ENCODE assay signal across 12 mouse cellular contexts in the genomic region with DNA sequence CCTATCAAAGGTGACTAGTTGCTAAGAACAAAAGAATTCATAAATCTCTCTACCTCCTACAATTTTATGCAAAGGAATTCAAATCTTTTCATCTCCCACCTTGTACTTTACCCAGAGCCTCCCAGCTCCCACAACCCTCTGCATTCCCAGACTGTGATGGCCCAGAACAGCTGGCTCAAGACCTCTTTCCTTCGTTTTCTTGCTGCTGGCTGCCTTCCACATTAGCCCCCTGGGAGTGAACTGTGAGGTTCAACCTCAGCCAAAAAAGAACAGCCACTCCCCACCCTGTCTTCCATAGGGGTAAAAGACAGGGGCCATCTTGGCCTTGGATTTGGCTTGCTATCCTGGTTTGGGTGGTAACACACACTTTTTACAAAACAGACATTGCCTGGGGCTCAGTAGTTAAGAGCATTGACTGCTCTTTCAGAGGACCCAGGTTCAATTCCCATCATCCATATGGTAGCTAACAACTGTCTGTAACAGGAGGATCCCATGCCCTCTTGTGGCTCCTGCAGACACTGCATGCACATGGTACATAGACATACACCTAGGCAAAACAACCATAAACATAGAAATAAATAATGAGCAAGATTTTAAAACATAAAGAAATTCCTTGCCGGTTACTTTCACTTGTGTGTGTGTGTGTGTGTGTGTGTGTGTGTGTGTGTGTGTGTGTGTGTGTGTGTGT. TPM values are rescaled to one million over a fixed set of nuclear protein-coding genes. Genes with fewer than 3 reads are reported as not detected.
DNase-seq lines count a peak whose midpoint lies in the region; ATAC-seq and TF ChIP-seq lines count a peak whose summit lies in the region.
"Had no signal": no experiment of that assay in that cellular context is flagged by ENCODE, and none has a peak within 500 bp of the region (broad histone marks: within the 10 kb centered on the region; RNA-seq: fewer than 3 reads in every experiment).

No protein-coding gene starts in this region.

- ATAC-seq in cerebellum, adult (ENCODE audit: insufficient number of reproducible peaks, low FRiP score, low TSS enrichment): no peak
- ATAC-seq in kidney, embryonic 14.5 days (ENCODE audit: low FRiP score, low TSS enrichment): no peak

- H3K4me2 ChIP-seq in kidney, embryonic 14.5 days (replicated peaks; ENCODE audit: low read depth, low read length): no peak overlapping the region
- H3K4me2 ChIP-seq: embryonic facial prominence, embryonic 15.5 days; neural tube, embryonic 12.5 days had no signal

- no peak overlapping the region for H3K27ac ChIP-seq in kidney, embryonic 14.5 days (ENCODE audit: low read depth, low read length)
- peak overlapping the region; percentile 40; the same call in 1 of the 2 replicates for H3K27ac ChIP-seq in gastrocnemius, adult 2 months
- H3K27ac ChIP-seq: embryonic facial prominence, embryonic 15.5 days; neural tube, embryonic 12.5 days had no signal

- no peaks in the 10 kb centered on the region for H3K36me3 ChIP-seq in kidney, embryonic 14.5 days (ENCODE audit: control insufficient read depth, insufficient read depth, low read length)
- H3K36me3 ChIP-seq: embryonic facial prominence, embryonic 15.5 days; neural tube, embryonic 12.5 days had no signal

- H3K4me1 ChIP-seq in kidney, embryonic 14.5 days (ENCODE audit: control insufficient read depth, insufficient read depth, low read length): peaks cover 25% of the 10 kb centered on the region

- H3K4me3 ChIP-seq in kidney, embryonic 14.5 days (ENCODE audit: low read length): no peak overlapping the region
- no peak overlapping the region for H3K4me3 ChIP-seq in gastrocnemius, adult 2 months
- H3K4me3 ChIP-seq: embryonic facial prominence, embryonic 15.5 days; neural tube, embryonic 12.5 days had no signal

- intact Hi-C loops in gastrocnemius, adult 2 months (cut with DNase I): loop anchor here (5.0 kb wide), 1 partner anchor 33 kb away; the partner anchor contains the start of gene Tmem185b

- no peak overlapping the region for H3K9ac ChIP-seq in kidney, embryonic 14.5 days (ENCODE audit: low read depth, low read length)
- H3K9ac ChIP-seq: embryonic facial prominence, embryonic 15.5 days; neural tube, embryonic 12.5 days had no signal

- TF ChIP-seq CTCF in gastrocnemius, adult 2 months (IDR thresholded peaks at IDR 0.05): peak; percentile 46

- H3K27me3 ChIP-seq in kidney, embryonic 14.5 days (ENCODE audit: control insufficient read depth, insufficient read depth, low read length): no peaks in the 10 kb centered on the region
- H3K27me3 ChIP-seq: embryonic facial prominence, embryonic 15.5 days; neural tube, embryonic 12.5 days had no signal

- H3K9me3 ChIP-seq in kidney, embryonic 14.5 days (ENCODE audit: control insufficient read depth, low read length): no peaks in the 10 kb centered on the region
- H3K9me3 ChIP-seq: embryonic facial prominence, embryonic 15.5 days; neural tube, embryonic 12.5 days had no signal

- DNase-seq in cerebellum, adult 18-20 months: peak; percentile 24 to 25
- peak; percentile 72 for DNase-seq in kidney, postnatal 4 days
- DNase-seq in 416B (ENCODE audit: low read depth): peak; percentile 36
- DNase-seq in gastrocnemius, adult 2 months: peak; percentile 59
- no peak for DNase-seq in right cerebral cortex, postnatal 14 days
- no peak for DNase-seq in urinary bladder, postnatal 4 days (ENCODE audit: low spot score in 2 of 2)
- DNase-seq: lung, adult 2 months; spleen, adult 18-20 months had no signal

- WGBS in kidney, embryonic 14.5 days: 74% methylated on average over 2 of the region's 2 CpGs

RNA-seq across cellular contexts. Expression of gene Ralb, which starts 10.4 kb away (rescaled TPM):
- 84.7 and 123 TPM in 2 replicates for polyA plus RNA-seq in kidney, embryonic 14.5 days (2014; fragmentation: Nextera tagmentation; extraction: Ambion mirVana)
- total RNA-seq in gastrocnemius, adult 2 months (2021): 1 to 10 TPM; 6.7 to 7.8 TPM

RNA-seq across cellular contexts. Expression of gene Tmem185b, which starts 31.8 kb away (rescaled TPM):
- polyA plus RNA-seq in kidney, embryonic 14.5 days (2014; fragmentation: Nextera tagmentation; extraction: Ambion mirVana): 23.8 and 28.4 TPM in 2 replicates
- 1 to 10 TPM; 3.4 to 5.9 TPM for total RNA-seq in gastrocnemius, adult 2 months (2021)

Comparison
In these comparisons a context has a peak if more than half of its experiments do, and no peak if none do; other contexts are left out.
1. DNase-seq: peak in cerebellum, adult 18-20 months (2 of 2), kidney, postnatal 4 days (2 of 2), 416B (single experiment) and gastrocnemius, adult 2 months (single experiment); none in right cerebral cortex, postnatal 14 days (single experiment) and urinary bladder, postnatal 4 days (0 of 2).